Mouse (Mus musculus): ENCODE data around the gene Gm28891. TPM values are rescaled to one million over a fixed set of nuclear protein-coding genes. Genes with fewer than 3 reads are reported as not detected.
"Not testable (repeated sequence)": the region's sequence is repeated elsewhere in the genome, so short reads cannot be mapped to it uniquely, and the experiment has no call there.

Gm28891 gene
- total RNA-seq (2021), result not detected

GRCm38 (mm10) chrY:60240902-60241301, at the start of gene Gm28891:
Gm28891 (plus strand) TSS chrY:60241202.
- intact Hi-C loops (cut with DNase I); DNase-seq (ENCODE audit: extremely low spot score in 1 of 2, low spot score in 2 of 2): not testable (repeated sequence)
